Mouse (Mus musculus) spleen, postnatal 4 days (tissue): ENCODE data around the gene Hspd1.
"Not testable (repeated sequence)": the region's sequence is repeated elsewhere in the genome, so short reads cannot be mapped to it uniquely, and the experiment has no call there.

Source experiments
- DNase-seq, 2 experiments: peaks; one replicate each; pipeline ENCODE4 v3.0.0; 2022; ENCODE audit warnings: low spot score in 2 of 2

Gene Hspd1

GRCm38 (mm10) chr1:55087932-55088610 is at the start of gene Hspd1, which contains the start of gene Hspe1:
Gene Hspd1, minus strand, starts transcription at chr1:55088243.
Gene Hspe1, plus strand, starts transcription at chr1:55088132.
- DNase-seq, result peak; percentile 94 to 96

DNA sequence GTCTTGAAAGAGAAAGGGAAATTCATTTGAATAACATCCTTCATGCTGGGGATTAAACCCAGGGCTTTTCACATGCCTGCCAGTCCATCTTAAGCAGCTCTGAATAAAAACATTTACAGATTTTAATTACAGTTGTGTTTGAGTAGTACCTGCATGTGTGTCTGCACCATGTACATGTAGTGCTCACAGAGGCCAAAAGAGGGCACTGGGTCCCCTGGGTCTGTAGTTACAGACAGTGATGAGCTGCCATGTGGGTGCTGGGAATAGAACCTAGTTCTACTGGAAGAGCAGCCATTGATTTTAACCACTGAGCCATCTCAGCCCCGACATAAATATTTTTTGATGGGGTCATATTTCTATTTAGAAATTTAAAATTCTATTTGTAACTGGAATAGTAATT is 47.8 kb upstream of the Hspd1 start:
- no peak for DNase-seq

- no peak for DNase-seq
Measured at GRCm38 (mm10) chr1:55134301-55134700, 46.3 kb upstream of the Hspd1 start.

GRCm38 (mm10) chr1:55133173-55133572 is 45.1 kb upstream of the Hspd1 start:
- DNase-seq, result no peak

DNA sequence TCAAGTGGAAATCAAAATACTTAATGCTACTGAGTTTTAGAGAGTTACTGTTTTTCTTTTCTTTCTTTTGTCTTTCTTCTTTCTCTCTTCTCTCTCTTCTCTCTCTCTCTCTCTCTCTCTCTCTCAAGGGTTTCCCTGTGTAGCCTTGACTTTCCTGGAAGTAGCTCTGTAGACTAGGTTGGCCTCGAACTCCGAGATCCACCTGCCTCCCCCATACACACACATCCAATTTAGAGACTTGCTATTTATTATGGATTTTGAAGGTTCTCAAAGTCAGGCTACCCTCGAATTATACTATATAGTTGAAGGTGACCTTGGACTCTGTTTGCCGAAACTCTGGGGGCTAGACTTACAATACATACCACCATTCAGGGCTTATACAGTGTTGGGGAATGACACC is 44.3 kb upstream of the Hspd1 start:
- no peak for DNase-seq

DNA sequence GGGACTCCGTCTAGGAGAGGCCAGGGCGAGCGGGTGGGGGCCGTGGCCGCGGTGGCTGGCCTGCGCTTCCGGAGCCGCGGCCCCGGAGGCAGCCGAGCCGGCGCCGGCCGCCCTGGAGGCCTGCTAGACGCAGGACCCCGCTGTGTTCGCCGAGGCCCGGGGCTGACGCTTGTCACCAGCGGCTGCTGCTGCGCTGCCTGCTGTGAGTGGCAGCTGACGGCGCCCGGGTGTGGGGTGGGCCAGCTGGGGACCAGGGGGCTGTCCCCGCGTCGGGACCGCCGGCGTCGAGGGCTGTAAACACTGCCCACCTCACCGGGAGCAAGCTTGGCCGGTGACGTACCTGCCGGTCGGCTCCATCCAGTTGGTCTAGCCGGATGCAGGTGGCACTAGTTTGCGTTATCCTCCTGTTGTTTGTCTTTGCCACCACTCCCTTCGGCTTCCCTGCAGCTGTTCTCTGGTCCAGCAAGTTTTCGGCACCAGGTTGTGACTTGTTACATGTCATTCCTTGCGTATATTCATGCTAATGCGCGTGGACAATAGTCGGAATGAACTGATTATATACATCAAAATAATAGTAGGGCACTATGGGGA is 43.5 kb upstream of the Hspd1 start:
- peak in 1 of 2 experiments; percentile 64 for DNase-seq

DNA sequence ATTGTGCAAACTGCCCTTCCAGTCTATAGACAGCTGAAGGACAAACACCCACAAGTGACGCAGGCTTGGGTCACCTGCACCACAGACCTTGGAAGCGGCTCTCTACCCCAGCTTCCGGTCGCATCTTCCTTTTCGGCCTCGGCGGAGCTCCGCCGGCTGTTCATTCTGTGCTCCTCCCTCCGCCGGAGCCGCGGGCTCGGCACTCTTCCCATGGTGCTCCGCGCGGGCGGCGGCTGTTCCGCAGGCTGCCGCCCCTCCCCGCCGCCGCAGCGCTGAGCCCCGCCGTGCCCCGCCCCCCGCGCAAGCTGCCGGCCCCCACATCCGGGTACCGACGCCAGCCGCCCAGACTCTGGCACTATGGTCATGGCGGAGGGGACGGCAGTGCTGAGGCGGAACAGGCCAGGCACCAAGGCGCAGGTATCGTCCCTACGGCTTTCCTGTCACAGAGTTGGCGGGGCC is 42.9 kb upstream of the Hspd1 start, which contains the start of gene Mob4:
Gene Mob4, plus strand, starts transcription at position 289 of the 459 bp plus-strand sequence.
- peak; percentile 92 to 98 for DNase-seq

DNA sequence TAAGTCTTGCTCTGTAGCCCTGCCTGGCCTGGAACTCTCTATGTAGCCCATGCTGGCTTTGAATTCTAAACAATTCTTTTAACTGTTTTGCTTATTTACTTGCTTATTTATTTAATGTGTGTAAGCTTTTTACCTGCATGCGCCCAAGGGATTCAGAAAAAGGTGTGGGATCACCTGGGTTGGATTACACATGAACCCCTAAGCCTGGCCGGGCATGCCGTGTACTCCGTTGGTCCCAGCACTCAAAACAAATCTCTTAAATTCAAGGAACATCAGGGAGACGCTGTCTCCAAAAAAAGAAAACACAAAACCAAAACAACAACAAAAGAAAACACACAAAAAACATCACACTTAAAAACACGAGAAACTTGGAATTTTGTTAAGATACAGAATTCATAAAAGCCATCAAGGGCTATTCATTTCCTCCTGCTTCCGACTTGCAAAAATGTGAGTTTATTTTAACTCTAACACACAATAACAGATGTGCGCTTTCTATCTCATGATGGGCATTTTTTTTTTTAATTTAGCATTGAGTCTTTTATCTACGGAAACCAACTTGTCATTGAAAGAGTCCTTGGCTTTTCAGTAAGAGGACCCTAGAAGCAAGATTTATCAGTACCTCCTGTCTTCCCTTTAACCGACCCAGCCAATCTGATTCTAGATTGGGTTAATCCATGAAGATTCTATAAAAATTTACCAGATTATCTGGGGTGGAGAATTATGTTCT is 42.3 kb upstream of the Hspd1 start:
- no peak for DNase-seq

DNA sequence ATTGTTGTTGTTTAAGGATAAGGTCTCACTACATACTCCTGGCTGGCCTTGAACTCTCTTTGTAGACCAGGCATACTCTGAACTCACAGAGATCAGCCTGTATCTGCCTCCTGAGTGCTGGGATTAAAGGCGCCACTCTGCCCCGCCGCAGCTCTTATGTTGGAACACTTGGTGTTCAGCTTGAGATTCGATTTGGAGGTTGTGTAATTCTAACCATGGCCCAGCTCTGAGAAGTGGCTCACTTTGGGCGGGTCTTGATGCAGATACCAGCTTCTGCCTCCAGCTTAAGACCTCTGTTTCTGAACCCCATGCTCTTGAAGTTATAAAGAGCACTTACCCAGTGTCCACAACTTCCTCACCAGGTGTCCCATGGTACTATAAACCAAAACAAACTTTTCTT is 41.7 kb upstream of the Hspd1 start:
- no peak for DNase-seq

- DNase-seq, result not testable (repeated sequence)
Measured at GRCm38 (mm10) chr1:55124136-55124535, 36.1 kb upstream of the Hspd1 start.

DNA sequence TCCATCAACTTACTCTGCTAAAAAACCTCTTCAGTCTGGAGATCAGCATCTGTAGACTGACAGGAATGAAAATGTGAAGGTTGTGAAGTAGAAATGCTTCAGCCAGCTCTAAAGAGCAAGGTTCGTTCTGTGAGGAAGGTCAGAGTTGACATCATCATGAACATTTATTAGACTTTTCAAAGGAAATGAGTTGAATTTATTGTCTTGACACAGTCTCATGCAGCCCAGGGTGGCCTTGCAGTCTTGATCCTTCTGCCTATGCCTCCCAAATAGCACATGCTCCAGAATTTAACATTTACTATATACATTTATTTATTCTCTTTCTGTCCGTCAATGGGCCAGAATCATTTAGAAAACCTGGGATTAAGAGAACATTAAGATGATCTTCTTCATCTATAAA is 35.5 kb upstream of the Hspd1 start:
- DNase-seq, result no peak

DNA sequence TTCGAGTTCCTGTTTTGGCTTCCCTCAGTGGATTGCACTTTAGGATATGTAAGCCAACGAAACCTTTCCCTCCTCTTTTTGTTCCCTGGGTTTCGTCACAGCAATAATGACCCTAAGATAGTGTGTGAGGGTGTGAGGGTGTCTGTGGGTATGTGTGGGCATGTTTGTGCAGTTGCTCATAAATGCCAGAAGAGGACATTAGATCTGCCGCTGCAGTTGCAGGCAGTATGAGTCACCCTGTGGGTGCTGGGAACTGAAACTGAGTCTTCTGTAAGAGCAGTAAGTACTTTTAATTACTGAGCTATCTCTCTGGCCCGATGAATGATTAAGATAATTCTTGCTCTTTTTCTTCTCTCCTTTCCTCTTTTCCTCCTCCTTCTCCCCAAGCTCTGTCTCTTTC is 35.0 kb upstream of the Hspd1 start:
- DNase-seq, result no peak

DNA sequence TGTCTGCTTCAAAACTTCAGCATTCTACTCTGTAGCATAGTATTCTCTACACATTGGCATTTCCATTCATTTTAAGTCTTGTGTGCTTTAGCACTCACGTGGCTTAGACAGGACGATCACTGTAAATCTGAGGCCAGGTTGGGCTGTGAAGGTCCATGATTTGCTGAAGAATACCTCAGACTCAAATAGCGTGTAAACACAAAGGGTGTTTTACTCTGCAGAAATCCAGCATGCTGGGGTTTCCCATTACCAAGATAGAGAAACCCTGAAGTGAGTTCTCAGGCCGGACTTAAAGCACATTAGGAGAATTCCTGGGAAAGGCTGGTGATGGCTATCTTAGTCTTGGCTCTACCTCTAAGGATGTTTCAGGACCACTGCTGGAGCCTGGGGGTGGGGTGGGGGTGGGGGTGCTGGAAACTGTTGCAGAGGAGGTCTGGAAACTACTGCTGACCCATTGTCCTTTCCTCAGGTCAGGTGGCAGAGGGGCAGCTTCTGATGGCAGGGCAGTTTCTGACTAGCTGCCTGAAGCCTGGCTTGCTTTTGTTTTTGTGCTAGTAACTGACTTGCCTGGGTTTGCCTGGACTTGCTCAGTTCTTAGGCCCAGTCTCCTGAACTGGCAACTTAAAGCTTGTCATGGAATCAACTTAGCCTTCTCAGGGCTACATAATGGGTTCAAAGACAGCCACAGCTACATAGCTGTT is 21.2 kb upstream of the Hspd1 start:
- DNase-seq, result no peak

DNA sequence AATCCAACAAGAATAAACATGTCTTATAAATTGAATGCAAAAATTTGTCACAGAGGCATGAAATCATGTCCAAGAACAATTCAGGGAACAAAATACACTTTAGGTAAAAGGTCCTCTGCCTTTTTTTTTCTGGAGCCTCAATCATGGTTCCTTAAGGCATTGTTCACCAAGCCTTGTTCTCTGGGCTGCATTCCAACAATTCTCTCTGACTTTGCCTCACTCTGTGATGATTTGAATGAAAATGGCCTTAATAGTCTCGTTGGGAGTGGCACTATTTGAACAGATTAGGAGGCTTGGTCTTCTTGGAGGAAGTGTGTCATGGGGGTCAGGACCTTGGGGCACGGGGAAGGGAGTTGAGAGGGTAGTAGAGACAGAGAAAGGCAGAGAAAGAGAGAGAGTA is 20.4 kb upstream of the Hspd1 start:
- no peak for DNase-seq

- DNase-seq, result no peak
Measured at GRCm38 (mm10) chr1:55107644-55108043, 19.6 kb upstream of the Hspd1 start.

DNA sequence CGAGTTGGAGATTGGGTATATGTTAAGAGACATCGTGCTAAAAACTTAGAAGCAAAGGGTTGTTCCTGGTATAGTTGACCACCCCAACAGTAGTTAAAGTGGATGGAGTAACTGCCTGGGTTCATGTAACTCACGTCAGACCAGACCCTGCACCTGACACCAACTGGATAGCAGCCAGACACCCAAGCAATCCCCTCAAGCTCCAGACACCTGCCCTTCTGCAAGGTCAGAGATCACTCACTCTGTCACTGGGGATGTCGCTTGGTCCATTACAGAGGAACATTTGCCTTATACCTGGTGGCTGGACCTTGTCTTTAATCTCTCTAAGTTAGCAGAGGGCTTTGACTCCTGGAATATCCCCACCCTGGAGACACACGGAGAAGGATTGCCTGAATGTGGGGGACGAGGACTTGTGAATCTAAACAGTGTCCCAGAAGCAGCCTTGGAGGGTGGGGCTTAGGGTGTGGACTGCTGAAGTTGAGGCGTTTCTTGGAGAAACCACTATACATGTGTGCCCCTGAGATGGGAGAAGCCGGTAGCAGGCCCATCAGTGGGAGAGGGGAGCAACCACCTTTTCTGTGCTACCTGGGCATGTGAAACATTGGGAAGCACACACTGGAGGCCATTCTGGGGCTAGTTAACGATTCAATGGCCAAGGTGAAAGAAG is 19.0 kb upstream of the Hspd1 start:
- DNase-seq, result no peak

GRCm38 (mm10) chr1:55092469-55092868 is 4.4 kb upstream of the Hspd1 start:
- no peak for DNase-seq

DNA sequence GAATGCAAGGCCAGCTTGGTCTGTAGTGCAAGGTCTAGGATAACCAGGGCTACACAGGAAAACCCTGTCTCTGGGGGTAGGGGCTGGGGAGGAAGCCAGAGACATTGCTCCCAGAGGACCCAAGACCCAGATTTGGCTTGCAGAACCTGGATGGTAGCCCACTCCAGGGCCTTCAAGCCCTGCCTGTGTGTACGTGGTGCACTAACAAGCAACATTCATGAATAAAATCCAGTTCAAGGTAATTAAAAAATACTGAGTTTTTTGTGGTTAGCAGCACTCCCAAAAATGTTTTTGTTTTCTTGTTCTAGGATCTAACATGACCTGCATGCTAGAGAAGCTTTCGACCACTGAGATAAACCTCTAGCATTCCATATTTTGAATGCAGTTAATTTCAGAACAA is 4.0 kb upstream of the Hspd1 start:
- no peak for DNase-seq

GRCm38 (mm10) chr1:55089498-55090064 is 1.5 kb upstream of the Hspd1 start:
- DNase-seq, result no peak

GRCm38 (mm10) chr1:55088611-55089497 is 811 bp upstream of the Hspd1 start:
- DNase-seq, result no peak
